Mouse (Mus musculus) cerebral cortex, adult 2 months (tissue): ENCODE measurements around the gene Creb5.

Experiments
- WGBS: fragments of 180-500 bp; shearing (Covaris S2); methylation state at CpG from one replicate; pipeline ENCODE4 v1.1.7; 2018; 5-methylcytosine and 5-hydroxymethylcytosine counted together

The Creb5 gene

GRCm38 (mm10) chr6:53429891-53430290, 142.8 kb downstream of the Creb5 start:
- 58% methylated on average over 4 of the region's 4 CpGs for WGBS

GRCm38 (mm10) chr6:53445862-53446460, 158.9 kb downstream of the Creb5 start:
- 85% methylated on average over 11 of the region's 11 CpGs for WGBS

DNA sequence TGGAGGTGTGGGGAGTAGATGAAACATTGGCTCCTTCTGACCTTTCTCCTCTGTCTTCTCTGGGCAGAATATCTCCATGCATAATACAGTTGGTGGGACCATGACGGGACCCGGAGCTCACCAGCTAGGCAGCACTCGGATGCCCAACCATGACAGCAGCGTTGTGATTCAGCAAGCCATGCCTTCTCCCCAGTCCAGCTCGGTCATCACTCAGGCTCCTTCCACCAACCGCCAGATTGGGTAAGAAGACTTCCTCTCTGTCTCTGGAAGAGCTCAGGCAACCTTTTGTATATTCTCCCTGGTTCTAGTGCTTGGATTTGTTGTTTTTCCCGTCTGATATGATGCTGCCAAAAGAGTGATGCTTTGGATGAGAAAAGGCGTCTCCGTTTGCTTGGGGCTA, 160.4 kb downstream of the Creb5 start:
- 91% methylated on average over 9 of the region's 9 CpGs for WGBS

DNA sequence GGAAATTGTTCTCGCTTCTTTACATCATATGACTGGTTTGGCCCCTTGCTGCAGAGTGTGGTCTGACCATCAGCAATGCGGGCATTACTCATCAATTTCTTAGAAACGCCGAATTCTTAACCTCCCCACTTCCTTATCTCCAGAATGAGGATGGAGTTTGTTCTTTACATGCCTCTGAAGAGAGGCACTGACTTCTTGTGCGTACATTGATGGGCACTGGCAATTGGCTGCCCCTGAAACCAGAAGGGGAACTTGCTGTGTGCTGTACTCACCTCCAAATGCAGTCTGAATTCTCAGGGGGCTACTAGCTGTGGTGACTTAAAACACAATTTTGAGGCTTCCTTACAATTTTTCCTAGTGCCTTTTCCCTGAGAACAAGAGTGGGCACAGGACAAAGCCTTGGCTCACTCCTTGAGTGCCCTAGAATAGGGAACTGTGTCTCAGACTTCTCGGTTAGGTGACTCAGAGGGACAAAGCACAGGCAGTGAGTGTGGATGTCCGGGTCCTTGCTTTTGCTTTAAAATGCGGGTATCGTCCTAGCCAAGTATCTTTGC, 161.3 kb downstream of the Creb5 start:
- 86% methylated on average over 9 of the region's 9 CpGs for WGBS

DNA sequence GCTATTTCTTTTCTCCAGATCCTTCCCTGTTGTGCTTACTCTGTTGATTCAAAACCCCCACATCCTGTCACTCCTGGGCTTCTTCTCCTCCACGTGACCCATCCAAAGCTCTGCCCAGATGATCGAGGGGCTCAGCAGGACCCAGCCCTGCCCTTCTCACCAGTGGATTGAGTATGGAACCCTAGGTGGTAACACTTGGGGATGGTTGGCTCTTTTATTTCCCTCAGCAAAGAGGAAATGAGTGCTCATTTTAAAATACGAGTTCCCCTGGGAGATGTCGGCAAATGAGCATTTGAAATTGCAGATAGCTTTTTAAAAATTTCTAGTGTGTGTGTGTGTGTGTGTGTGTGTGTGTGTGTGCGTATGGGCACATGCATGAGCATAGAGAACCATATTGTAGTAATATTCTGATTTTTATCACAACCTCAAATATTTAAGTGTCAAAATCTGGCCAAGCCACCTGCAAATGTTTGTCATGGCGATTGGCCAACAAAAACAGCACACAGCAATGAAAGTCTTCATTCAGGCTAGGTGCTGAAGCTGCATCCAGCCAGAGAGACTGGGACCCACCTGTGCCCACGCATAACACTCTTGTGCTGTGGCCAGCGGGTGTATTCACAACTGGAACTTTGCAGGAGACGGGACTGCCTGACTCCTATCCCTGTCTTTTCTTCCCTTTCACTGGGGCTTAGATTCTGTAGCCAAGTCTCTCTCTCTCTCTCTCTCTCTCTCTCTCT, 162.5 kb downstream of the Creb5 start:
- whole genome bisulfite sequencing, result 56% methylated on average over 9 of the region's 9 CpGs

DNA sequence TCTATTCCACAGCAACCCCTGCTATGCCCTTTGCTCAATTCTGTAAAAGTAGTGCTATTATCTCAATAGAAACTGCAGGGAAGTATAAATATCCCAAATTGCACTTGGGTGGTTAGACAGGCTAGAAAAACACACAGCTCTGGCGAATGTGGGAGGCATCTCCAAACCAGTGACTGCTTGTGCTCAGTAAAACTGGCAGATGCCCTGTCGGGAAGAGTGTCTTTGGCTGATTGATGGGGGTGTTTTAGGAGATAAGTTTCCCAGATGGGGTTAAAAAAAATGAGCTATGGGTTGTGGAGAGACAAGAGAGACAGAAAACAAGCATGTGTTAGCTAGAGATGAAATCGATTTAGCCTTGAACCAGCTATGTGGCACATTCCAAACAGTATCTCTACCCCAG, 163.4 kb downstream of the Creb5 start:
- 46% methylated on average over 3 of the region's 3 CpGs for WGBS

GRCm38 (mm10) chr6:53452240-53452639, 165.2 kb downstream of the Creb5 start:
- WGBS, result 84% methylated on average over 6 of the region's 6 CpGs

- 68% methylated on average over 4 of the region's 4 CpGs for WGBS
Measured at GRCm38 (mm10) chr6:53455442-53455841, 168.4 kb downstream of the Creb5 start.

GRCm38 (mm10) chr6:53456111-53456510, 169.0 kb downstream of the Creb5 start:
- 98% methylated on average over 5 of the region's 5 CpGs for WGBS

- WGBS, result 92% methylated on average over 6 of the region's 6 CpGs
Measured at GRCm38 (mm10) chr6:53459995-53460747, 173.1 kb downstream of the Creb5 start.

DNA sequence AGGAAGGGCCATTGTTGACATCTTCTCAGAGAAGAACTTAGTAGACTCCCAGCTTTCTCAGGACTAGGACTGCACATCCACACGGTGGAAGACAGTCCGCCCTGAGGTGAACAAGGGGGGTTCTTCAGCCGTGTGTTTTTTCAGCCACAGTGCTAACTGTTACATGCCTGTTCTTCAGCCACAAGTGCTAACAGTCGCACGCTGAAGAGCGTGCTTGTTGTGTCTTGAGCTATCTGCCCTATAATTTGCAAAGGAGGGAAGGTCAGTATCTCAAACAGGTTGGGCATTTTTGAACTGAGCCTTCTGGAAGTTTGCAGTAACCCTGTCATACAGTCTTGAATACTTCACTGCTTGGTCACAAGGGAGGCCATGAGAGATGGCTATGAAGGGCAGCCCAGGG, 174.0 kb downstream of the Creb5 start:
- 94% methylated on average over 6 of the region's 6 CpGs for WGBS

DNA sequence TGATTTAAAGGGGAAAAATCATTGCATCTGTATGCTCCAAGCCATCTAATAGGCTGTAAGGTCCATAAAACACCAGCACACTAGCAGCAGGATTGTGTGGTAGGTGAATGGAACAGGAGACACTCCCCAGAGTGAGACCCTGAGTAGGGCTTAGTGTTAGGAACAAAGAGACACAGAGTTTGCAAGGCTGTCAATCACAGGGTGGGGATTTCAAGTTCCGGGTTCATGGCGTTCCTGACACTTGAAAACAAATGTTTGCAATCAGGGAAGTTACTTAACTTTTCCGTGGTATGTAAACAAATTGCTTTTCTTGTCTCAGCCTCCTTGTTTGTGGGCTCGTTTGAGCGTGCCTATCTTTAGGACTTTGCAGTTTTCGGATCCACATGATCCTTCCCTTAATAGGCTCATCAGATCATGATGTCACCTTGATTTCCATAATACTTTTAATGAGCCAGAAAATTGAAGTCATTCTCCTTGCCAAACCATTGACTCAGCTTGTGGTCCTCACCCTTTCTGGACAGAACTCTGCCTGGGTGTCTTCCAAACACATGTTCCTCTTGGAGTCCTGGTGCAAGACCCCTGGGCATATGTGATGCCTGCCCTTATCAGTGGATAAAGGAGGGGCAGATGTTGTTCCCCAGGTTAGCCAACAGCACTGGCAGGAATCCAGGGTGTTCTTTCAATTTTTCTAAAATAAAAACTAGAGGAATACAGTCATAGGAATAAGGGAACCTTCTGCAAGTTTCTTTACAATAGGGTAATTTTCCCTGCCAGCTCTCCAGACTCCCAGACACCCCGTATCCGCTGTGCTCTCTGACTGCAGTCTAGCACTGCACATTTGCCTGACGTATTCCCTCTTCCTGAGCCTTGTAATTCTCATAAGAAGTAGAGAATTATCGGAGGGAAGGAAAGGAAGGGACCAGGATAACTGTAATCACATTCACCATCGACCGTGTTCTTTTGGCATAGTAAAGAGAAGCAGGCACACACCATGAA, 175.0 kb downstream of the Creb5 start:
- 57% methylated on average over 12 of the region's 12 CpGs for WGBS

DNA sequence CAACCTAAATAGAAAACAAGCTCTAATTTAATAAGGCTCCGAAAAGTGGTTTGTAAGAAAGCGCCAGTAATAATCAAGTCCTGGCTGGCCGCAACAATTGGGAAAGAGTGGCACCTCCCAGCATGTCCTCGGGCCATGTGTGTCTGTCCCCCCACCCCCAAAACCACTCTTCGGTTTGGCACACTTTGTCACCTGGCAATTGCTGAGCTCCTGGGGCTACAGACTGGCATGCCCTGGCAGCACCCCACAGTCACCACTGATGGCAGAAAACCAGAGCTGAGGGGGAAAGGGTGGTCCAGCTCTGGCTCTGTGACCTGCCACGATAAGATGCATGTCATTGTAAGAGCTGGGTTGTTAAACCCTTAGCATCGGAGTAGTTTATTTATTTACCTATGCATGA, 175.7 kb downstream of the Creb5 start:
- WGBS, result 44% methylated on average over 7 of the region's 7 CpGs

DNA sequence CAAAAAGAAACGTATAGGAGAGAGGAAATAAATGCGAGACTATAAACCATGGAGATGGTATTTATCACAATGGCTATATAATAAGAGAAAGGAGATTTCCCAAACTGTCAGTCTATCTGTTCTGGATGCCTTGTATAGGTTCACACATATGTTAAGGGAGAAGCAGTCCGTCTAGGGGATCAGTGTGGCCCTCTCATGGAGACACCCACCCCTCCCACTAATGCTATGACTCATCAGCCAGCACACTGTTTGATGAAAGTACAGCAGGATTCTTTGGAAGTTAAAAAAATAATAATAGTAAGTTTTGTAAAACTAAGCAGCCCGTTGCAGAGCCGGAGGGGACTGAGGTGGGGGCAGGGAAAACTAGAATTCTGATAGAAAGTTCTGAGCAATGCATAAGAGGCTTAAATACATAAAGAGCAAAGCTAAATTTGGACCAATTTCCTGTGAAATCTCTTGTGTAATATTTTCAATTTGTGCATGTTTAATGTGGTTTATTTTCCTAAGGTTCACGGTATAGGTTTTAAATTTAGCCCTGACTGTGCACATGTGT, 176.3 kb downstream of the Creb5 start:
- WGBS, result 57% methylated on average over 6 of the region's 6 CpGs

DNA sequence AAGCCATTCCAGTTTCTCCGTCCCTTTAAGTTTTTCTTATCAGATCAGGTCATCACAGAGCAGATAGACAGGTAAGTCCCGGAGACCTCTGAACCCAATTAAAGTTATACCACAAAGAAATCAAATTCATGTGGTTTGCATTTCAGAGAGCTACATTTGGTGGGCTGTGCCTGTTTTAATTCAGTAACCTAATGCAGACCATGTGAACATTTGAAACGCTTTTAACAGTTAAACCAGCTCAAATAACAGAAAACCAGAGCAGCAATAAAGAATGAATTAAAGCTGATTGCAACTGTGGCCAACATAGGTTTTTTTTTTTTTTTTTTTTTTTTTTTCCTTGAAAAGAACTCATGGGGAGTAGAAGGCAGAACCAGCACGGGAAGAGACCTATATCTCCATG, 182.1 kb downstream of the Creb5 start:
- WGBS, result 90% methylated on average over 4 of the region's 4 CpGs

GRCm38 (mm10) chr6:53469703-53470102, 182.6 kb downstream of the Creb5 start:
- 95% methylated on average over 2 of the region's 2 CpGs for WGBS

- WGBS, result 47% methylated on average over 8 of the region's 8 CpGs
Measured at GRCm38 (mm10) chr6:53470559-53470958, 183.5 kb downstream of the Creb5 start.

DNA sequence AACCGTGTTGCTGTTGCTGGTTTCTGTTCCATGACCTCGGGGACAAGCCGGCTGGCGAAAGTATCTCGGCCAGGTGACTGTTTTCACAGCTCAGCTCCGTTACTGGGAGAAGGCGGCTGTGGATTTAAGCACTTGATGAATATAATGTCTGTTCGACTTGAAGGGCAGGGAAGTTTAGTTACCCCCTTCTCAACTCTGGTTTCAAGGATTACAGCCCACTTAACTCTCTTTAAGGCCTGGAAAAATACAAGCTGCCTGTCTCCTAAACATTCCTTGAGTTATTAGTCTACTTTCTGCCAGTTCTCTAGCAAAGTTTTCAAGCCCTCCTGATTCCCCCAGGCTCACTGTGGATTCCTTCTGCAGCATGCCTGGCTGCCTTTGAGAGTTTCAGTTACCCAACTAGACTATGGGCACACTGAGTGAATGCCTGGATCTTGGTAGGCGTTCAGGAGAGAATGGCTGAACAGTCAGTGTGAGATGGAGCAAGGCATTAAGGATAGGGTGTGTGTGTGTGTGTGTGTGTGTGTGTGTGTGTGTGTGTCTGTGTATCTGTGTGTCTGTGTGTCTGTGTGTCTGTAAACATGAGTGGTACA, 184.0 kb downstream of the Creb5 start:
- 79% methylated on average over 9 of the region's 9 CpGs for WGBS

DNA sequence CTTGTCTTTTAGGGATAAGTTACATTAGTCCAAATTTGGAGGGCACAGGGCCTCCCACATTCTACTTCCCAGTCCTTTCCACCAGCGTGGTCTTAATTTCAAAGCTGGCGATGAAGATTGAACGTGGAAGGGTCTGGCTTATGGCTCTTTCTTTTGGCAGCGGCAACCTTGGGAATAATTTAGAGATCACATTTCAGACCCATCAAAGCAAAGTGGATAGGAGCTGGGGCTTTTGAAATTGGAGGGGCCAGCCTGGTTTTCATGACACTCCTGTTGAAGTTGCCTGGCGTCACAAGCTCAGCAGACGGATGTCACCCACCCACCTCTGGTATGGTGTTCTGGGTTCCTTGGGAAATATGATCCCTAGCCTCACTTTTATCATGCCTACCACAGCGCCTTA, 185.7 kb downstream of the Creb5 start:
- WGBS, result 97% methylated on average over 7 of the region's 7 CpGs

DNA sequence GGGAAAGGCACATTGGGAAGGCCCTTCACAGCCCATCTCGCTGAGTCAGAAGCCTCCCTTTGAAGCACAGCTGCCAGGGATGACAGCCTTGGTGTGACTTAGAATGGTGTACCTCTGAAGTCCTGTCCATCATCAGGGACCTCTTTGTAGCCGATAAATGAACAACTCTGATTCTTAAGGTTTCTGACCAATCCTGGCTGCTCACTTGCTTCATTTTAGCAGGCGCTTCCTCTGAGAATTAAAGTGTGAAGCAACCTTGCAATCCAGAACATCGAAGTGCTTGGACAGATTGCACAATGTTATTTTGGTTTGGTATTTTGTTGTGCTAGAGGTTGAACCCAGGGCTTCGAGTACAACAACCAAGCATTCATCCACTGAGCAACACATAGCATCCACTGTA, 190.4 kb downstream of the Creb5 start:
- WGBS, result 88% methylated on average over 5 of the region's 5 CpGs

- 98% methylated on average over 6 of the region's 6 CpGs for WGBS
Measured at GRCm38 (mm10) chr6:53490917-53491316, 203.8 kb downstream of the Creb5 start.
